Mouse (Mus musculus): Measurements from ENCODE around the gene Oaf. TPM values are rescaled to one million over a fixed set of nuclear protein-coding genes. Genes with fewer than 3 reads are reported as not detected.

The Oaf gene
- 11.5 and 13.1 TPM in 2 replicates for polyA plus RNA-seq (2012; rRNA removed)

GRCm38 (mm10) chr9:43239712-43240593 lies at the start of gene Oaf:
Oaf (minus strand) TSS chr9:43239911.
- TF ChIP-seq POLR2A (IDR thresholded peaks at IDR 0.05; ENCODE audit: borderline replicate concordance, extremely low read depth, insufficient read depth, insufficient read length, poor library complexity, severe bottlenecking) (0 out of 2 replicates have a peak, but pooled peaks have one; percentile 4), CTCF (IDR thresholded peaks at IDR 0.05; ENCODE audit: borderline replicate concordance, extremely low read depth, insufficient read depth, insufficient read length) (no peak)
- peak; percentile 87 for DNase-seq (ENCODE audit: low read depth)

- DNase-seq (ENCODE audit: low read depth): peak; percentile 78
- TF ChIP-seq CTCF (IDR thresholded peaks at IDR 0.05; ENCODE audit: borderline replicate concordance, extremely low read depth, insufficient read depth, insufficient read length) (peak; percentile 99), POLR2A (IDR thresholded peaks at IDR 0.05; ENCODE audit: borderline replicate concordance, extremely low read depth, insufficient read depth, insufficient read length, poor library complexity, severe bottlenecking) (no peak)
Measured at GRCm38 (mm10) chr9:43286870-43287269, 47.2 kb upstream of the Oaf start.

GRCm38 (mm10) chr9:43285281-43285680 lies 45.6 kb upstream of the Oaf start:
- TF ChIP-seq POLR2A (IDR thresholded peaks at IDR 0.05; ENCODE audit: borderline replicate concordance, extremely low read depth, insufficient read depth, insufficient read length, poor library complexity, severe bottlenecking) (no peak), CTCF (IDR thresholded peaks at IDR 0.05; ENCODE audit: borderline replicate concordance, extremely low read depth, insufficient read depth, insufficient read length) (no peak)
- DNase-seq (ENCODE audit: low read depth): no peak

- TF ChIP-seq CTCF (IDR thresholded peaks at IDR 0.05; ENCODE audit: borderline replicate concordance, extremely low read depth, insufficient read depth, insufficient read length) (peak; percentile 98), POLR2A (IDR thresholded peaks at IDR 0.05; ENCODE audit: borderline replicate concordance, extremely low read depth, insufficient read depth, insufficient read length, poor library complexity, severe bottlenecking) (no peak)
- peak; percentile 91 for DNase-seq (ENCODE audit: low read depth)
Measured at GRCm38 (mm10) chr9:43284284-43284683, 44.6 kb upstream of the Oaf start.

- TF ChIP-seq POLR2A (IDR thresholded peaks at IDR 0.05; ENCODE audit: borderline replicate concordance, extremely low read depth, insufficient read depth, insufficient read length, poor library complexity, severe bottlenecking): no peak
- no peak for TF ChIP-seq CTCF (IDR thresholded peaks at IDR 0.05; ENCODE audit: borderline replicate concordance, extremely low read depth, insufficient read depth, insufficient read length)
- no peak for DNase-seq (ENCODE audit: low read depth)
Measured at GRCm38 (mm10) chr9:43273735-43274134, 34.0 kb upstream of the Oaf start.

- no peak for DNase-seq (ENCODE audit: low read depth)
- no peak for TF ChIP-seq POLR2A (IDR thresholded peaks at IDR 0.05; ENCODE audit: borderline replicate concordance, extremely low read depth, insufficient read depth, insufficient read length, poor library complexity, severe bottlenecking)
- TF ChIP-seq CTCF (IDR thresholded peaks at IDR 0.05; ENCODE audit: borderline replicate concordance, extremely low read depth, insufficient read depth, insufficient read length): no peak
Measured at GRCm38 (mm10) chr9:43271761-43272518, 32.2 kb upstream of the Oaf start.

- DNase-seq (ENCODE audit: low read depth): peak; percentile 78
- TF ChIP-seq CTCF (IDR thresholded peaks at IDR 0.05; ENCODE audit: borderline replicate concordance, extremely low read depth, insufficient read depth, insufficient read length) (no peak), POLR2A (IDR thresholded peaks at IDR 0.05; ENCODE audit: borderline replicate concordance, extremely low read depth, insufficient read depth, insufficient read length, poor library complexity, severe bottlenecking) (no peak)
Measured at GRCm38 (mm10) chr9:43270723-43271252, 31.1 kb upstream of the Oaf start.

GRCm38 (mm10) chr9:43269166-43269565 lies 29.5 kb upstream of the Oaf start:
- peak; percentile 92 for DNase-seq (ENCODE audit: low read depth)
- no peak for TF ChIP-seq POLR2A (IDR thresholded peaks at IDR 0.05; ENCODE audit: borderline replicate concordance, extremely low read depth, insufficient read depth, insufficient read length, poor library complexity, severe bottlenecking)
- TF ChIP-seq CTCF (IDR thresholded peaks at IDR 0.05; ENCODE audit: borderline replicate concordance, extremely low read depth, insufficient read depth, insufficient read length): no peak

- TF ChIP-seq POLR2A (IDR thresholded peaks at IDR 0.05; ENCODE audit: borderline replicate concordance, extremely low read depth, insufficient read depth, insufficient read length, poor library complexity, severe bottlenecking) (no peak), CTCF (IDR thresholded peaks at IDR 0.05; ENCODE audit: borderline replicate concordance, extremely low read depth, insufficient read depth, insufficient read length) (peak; percentile 21; the same call in 1 of the 2 replicates)
- DNase-seq (ENCODE audit: low read depth): no peak
Measured at GRCm38 (mm10) chr9:43267357-43267756, 27.6 kb upstream of the Oaf start.

GRCm38 (mm10) chr9:43265194-43265593 lies 25.5 kb upstream of the Oaf start:
- DNase-seq (ENCODE audit: low read depth): peak; percentile 31
- TF ChIP-seq POLR2A (IDR thresholded peaks at IDR 0.05; ENCODE audit: borderline replicate concordance, extremely low read depth, insufficient read depth, insufficient read length, poor library complexity, severe bottlenecking) (no peak), CTCF (IDR thresholded peaks at IDR 0.05; ENCODE audit: borderline replicate concordance, extremely low read depth, insufficient read depth, insufficient read length) (no peak)

- peak; percentile 26 for DNase-seq (ENCODE audit: low read depth)
- TF ChIP-seq CTCF (IDR thresholded peaks at IDR 0.05; ENCODE audit: borderline replicate concordance, extremely low read depth, insufficient read depth, insufficient read length) (no peak), POLR2A (IDR thresholded peaks at IDR 0.05; ENCODE audit: borderline replicate concordance, extremely low read depth, insufficient read depth, insufficient read length, poor library complexity, severe bottlenecking) (no peak)
Measured at GRCm38 (mm10) chr9:43263946-43264451, 24.3 kb upstream of the Oaf start.
